Mouse (Mus musculus): ENCODE measurements around the gene Cfap221.

DNA sequence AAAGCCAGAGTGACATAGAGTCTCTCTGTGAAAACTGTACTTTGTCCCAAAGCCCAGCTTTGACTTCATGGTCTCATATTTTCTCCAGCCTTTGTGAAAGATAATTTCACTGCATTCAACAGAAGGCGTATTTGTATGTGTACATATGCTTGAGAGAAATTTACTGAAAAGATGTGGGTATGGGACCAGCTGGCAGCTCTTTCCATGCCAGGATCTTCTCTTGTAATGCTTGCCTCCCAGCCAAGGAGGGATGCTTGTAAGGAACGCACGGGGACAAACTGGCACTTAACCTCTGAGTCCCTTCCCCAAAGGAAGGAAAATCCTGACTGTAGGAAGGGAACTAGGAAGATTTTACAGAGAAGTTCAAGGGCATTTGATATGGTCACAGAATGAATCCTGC lies 112.8 kb downstream of the Cfap221 start:
- TF ChIP-seq POLR2A (IDR thresholded peaks at IDR 0.05; ENCODE audit: insufficient read depth, low read length) (no peak), CTCF (IDR thresholded peaks at IDR 0.05; ENCODE audit: low read depth, low read length) (no peak)
